Mouse (Mus musculus) neural tube, embryonic 11.5 days (tissue): ENCODE results near the gene 1700001C19Rik. TPM values are rescaled to one million over a fixed set of nuclear protein-coding genes. Genes with fewer than 3 reads are reported as not detected.

Experiments
- ATAC-seq: fragments of 200-750 bp; cut with Nextera tagmentation; 2 replicates; pipeline ENCODE4 v1.8.0; 2017; ENCODE audit warnings: moderate number of reproducible peaks, mild to moderate bottlenecking, moderate TSS enrichment, moderate library complexity; ENCODE audit not compliant: insufficient read depth, low FRiP score, low TSS enrichment
- DNase-seq: peaks from one replicate; pipeline ENCODE4 v3.0.0-alpha.2; 2015; ENCODE audit warnings: low spot score
- H3K27ac ChIP-seq: fragments of 300-500 bp; sonication (generic); 2 replicates; pipeline ENCODE4 v1.5.1; 2014; ENCODE audit warnings: low read depth, mild to moderate bottlenecking, low read length
- H3K27me3 ChIP-seq: fragments of 300-500 bp; sonication (generic); 2 replicates; pipeline ENCODE4 v1.6.1; 2014; ENCODE audit warnings: mild to moderate bottlenecking, low read length, mixed read lengths; ENCODE audit not compliant: control insufficient read depth, insufficient read depth
- H3K36me3 ChIP-seq: fragments of 300-500 bp; sonication (generic); 2 replicates; pipeline ENCODE4 v1.6.1; 2014; ENCODE audit warnings: mild to moderate bottlenecking, low read length, moderate library complexity, mixed read lengths; ENCODE audit not compliant: control insufficient read depth, insufficient read depth
- H3K4me1 ChIP-seq: fragments of 300-500 bp; sonication (generic); 2 replicates; pipeline ENCODE4 v1.6.1; 2014; ENCODE audit warnings: low read length, mixed read lengths; ENCODE audit not compliant: control insufficient read depth, insufficient read depth
- H3K4me2 ChIP-seq: fragments of 300-500 bp; sonication (generic); 2 replicates; pipeline ENCODE4 v1.6.1; 2014; ENCODE audit warnings: low read depth, mild to moderate bottlenecking, moderate library complexity
- H3K4me3 ChIP-seq: fragments of 300-500 bp; sonication (generic); 2 replicates; pipeline ENCODE4 v1.5.1; 2014; ENCODE audit warnings: low read depth, low read length
- H3K9ac ChIP-seq: fragments of 300-500 bp; sonication (generic); 2 replicates; pipeline ENCODE4 v1.6.1; 2014; ENCODE audit warnings: mild to moderate bottlenecking, low read length
- H3K9me3 ChIP-seq: fragments of 300-500 bp; sonication (generic); 2 replicates; pipeline ENCODE4 v1.6.1; 2016; ENCODE audit warnings: low read length; ENCODE audit not compliant: control insufficient read depth
- WGBS: fragments of 180-500 bp; shearing (Covaris S2); extraction: QIAGEN DNeasy Blood & Tissue Kit; methylation state at CpG from one replicate; pipeline ENCODE4 v1.1.7; 2014; 5-methylcytosine and 5-hydroxymethylcytosine counted together
- polyA plus RNA-seq: library from polyadenylated mRNA; unstranded; fragments of >200 nt; fragmentation: Nextera tagmentation; extraction: Ambion mirVana; gene quantifications from 2 replicates; pipeline ENCODE4 v1.2.1, GENCODE M21; 2014

1700001C19Rik gene
- polyA plus RNA-seq, 1 experiment from 2014 or later: 0.37 TPM

- Histone ChIP-seq H3K27ac (no peak overlapping the region), H3K4me1 (no peaks in the 10 kb centered on the region), H3K9ac (no peak overlapping the region), H3K4me2 (no peak overlapping the region), H3K4me3 (no peak overlapping the region), H3K27me3 (no peaks in the 10 kb centered on the region), H3K9me3 (no peaks in the 10 kb centered on the region), H3K36me3 (no peaks in the 10 kb centered on the region; the same call in 1 of the 2 replicates)
- ATAC-seq (no peak), DNase-seq (no peak)
- WGBS: 93% methylated on average over 4 of the region's 4 CpGs
Measured at GRCm38 (mm10) chr17:47383266-47383665, 53.9 kb downstream of the 1700001C19Rik start.

- DNase-seq (no peak), ATAC-seq (no peak)
- no peak overlapping the region for H3K4me3 ChIP-seq
- no peaks in the 10 kb centered on the region for H3K9me3 ChIP-seq
- H3K9ac ChIP-seq: no peak overlapping the region
- no peaks in the 10 kb centered on the region; the same call in 1 of the 2 replicates for H3K36me3 ChIP-seq
- H3K27ac ChIP-seq: no peak overlapping the region
- 88% methylated on average over 11 of the region's 11 CpGs for WGBS
- no peak overlapping the region for H3K4me2 ChIP-seq
- no peaks in the 10 kb centered on the region for H3K4me1 ChIP-seq
- H3K27me3 ChIP-seq: no peaks in the 10 kb centered on the region
Measured at GRCm38 (mm10) chr17:47381917-47382316, 55.3 kb downstream of the 1700001C19Rik start.

DNA sequence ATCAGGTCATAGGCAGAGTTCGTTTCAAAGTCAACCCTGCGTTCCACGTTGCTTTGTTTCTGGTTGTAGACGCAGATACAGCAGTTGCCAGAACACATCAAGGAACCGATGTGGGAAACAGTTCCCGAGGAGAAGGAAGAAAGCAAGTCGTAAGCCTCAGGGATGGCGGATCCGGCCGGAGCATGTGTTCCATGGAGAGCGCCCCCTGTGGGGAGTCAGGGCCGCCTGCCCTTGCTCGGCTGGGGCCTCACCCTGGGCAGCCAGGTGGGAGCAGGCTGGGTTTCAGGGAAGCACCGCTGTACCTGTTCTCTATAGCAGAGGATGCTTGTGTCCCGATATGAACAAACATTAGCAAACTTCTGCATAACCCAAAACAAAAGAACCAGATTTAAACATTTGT, 59.0 kb downstream of the 1700001C19Rik start:
- Histone ChIP-seq H3K27me3 (no peaks in the 10 kb centered on the region), H3K36me3 (peaks cover 12% of the 10 kb centered on the region), H3K4me2 (no peak overlapping the region), H3K9ac (no peak overlapping the region), H3K9me3 (no peaks in the 10 kb centered on the region), H3K27ac (no peak overlapping the region), H3K4me1 (no peaks in the 10 kb centered on the region), H3K4me3 (no peak overlapping the region)
- no peak for DNase-seq
- ATAC-seq: no peak
- WGBS: 80% methylated on average over 15 of the region's 15 CpGs

- H3K9me3 ChIP-seq: no peaks in the 10 kb centered on the region
- peaks cover 12% of the 10 kb centered on the region for H3K36me3 ChIP-seq
- ATAC-seq (no peak), DNase-seq (no peak)
- no peak overlapping the region for H3K27ac ChIP-seq
- no peaks in the 10 kb centered on the region for H3K27me3 ChIP-seq
- H3K9ac ChIP-seq: no peak overlapping the region
- no peaks in the 10 kb centered on the region for H3K4me1 ChIP-seq
- WGBS: 88% methylated on average over 6 of the region's 6 CpGs
- H3K4me3 ChIP-seq: no peak overlapping the region
- H3K4me2 ChIP-seq: no peak overlapping the region
Measured at GRCm38 (mm10) chr17:47376779-47377280, 60.3 kb downstream of the 1700001C19Rik start.

GRCm38 (mm10) chr17:47373991-47374390, 63.2 kb downstream of the 1700001C19Rik start:
- Histone ChIP-seq H3K9ac (no peak overlapping the region), H3K4me3 (no peak overlapping the region), H3K36me3 (peaks cover 12% of the 10 kb centered on the region), H3K9me3 (no peaks in the 10 kb centered on the region), H3K27me3 (no peaks in the 10 kb centered on the region), H3K27ac (no peak overlapping the region), H3K4me1 (no peaks in the 10 kb centered on the region), H3K4me2 (no peak overlapping the region)
- 87% methylated on average over 6 of the region's 6 CpGs for WGBS
- DNase-seq (no peak), ATAC-seq (no peak)

- H3K27me3 ChIP-seq: no peaks in the 10 kb centered on the region
- no peak overlapping the region for H3K4me2 ChIP-seq
- H3K36me3 ChIP-seq: peaks cover 12% of the 10 kb centered on the region
- ATAC-seq (no peak), DNase-seq (peak; percentile 55)
- no peaks in the 10 kb centered on the region for H3K9me3 ChIP-seq
- 19% methylated on average over 4 of the region's 4 CpGs for WGBS
- H3K4me3 ChIP-seq: no peak overlapping the region
- no peak overlapping the region for H3K9ac ChIP-seq
- H3K27ac ChIP-seq: no peak overlapping the region
- H3K4me1 ChIP-seq: no peaks in the 10 kb centered on the region
Measured at GRCm38 (mm10) chr17:47371451-47371850, 65.7 kb downstream of the 1700001C19Rik start.

DNA sequence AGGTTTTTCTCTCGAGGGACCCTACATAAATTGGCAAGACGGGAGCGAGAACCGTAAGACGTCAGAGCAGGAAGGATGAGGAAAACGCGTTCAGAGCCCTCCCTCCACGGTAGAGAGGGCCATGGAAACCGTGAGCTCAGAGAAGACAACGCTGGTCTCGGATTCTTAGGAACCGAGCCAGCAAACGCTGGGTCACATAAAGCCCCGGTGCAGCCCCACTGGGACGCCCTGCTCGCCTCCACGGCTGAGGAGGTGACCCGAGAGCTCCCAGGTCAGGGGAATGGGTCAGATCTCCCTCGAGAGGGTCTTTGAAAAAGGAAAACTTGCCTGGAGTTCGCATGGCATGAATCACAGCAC, 68.1 kb downstream of the 1700001C19Rik start:
- WGBS: 2% methylated on average over 20 of the region's 20 CpGs
- H3K9me3 ChIP-seq: no peaks in the 10 kb centered on the region
- H3K27ac ChIP-seq: peak overlapping the region; percentile 63; the same call in 1 of the 2 replicates

GRCm38 (mm10) chr17:47368401-47369086, 68.6 kb downstream of the 1700001C19Rik start, which contains the start of gene Mrps10:
Gene Mrps10 (plus strand): TSS chr17:47368887.
- Histone ChIP-seq H3K9me3 (no peaks in the 10 kb centered on the region), H3K36me3 (peaks cover 3% of the 10 kb centered on the region; the same call in 1 of the 2 replicates), H3K4me2 (peak within 1 kb of the TSS; percentile 77), H3K27ac (peak within 1 kb of the TSS; percentile 63; the same call in 1 of the 2 replicates), H3K4me1 (no peaks in the 10 kb centered on the region), H3K9ac (peak within 1 kb of the TSS; percentile 75), H3K27me3 (no peaks in the 10 kb centered on the region), H3K4me3 (peak within 1 kb of the TSS; percentile 77)
- ATAC-seq (peak; percentile 90), DNase-seq (peak; percentile 89)
- 4% methylated on average over 35 of the region's 35 CpGs for WGBS

More for the DNA sequence above, 68.1 kb downstream of the 1700001C19Rik start:
- Histone ChIP-seq H3K4me3 (peak overlapping the region; percentile 77), H3K9ac (peak overlapping the region; percentile 75), H3K4me2 (peak overlapping the region; percentile 77), H3K4me1 (no peaks in the 10 kb centered on the region), H3K27me3 (no peaks in the 10 kb centered on the region), H3K36me3 (peaks cover 3% of the 10 kb centered on the region; the same call in 1 of the 2 replicates)
- DNase-seq: no peak
- peak; percentile 56 for ATAC-seq
